Mouse (Mus musculus) hindbrain, embryonic 11.5 days (tissue): ENCODE results near the gene Kcnn3. TPM values are rescaled to one million over a fixed set of nuclear protein-coding genes. Genes with fewer than 3 reads are reported as not detected.

Source experiments
- ATAC-seq: fragments of 200-750 bp; cut with Nextera tagmentation; 2 replicates; pipeline ENCODE4 v1.8.0; 2017; ENCODE audit warnings: mild to moderate bottlenecking, moderate TSS enrichment, moderate library complexity; ENCODE audit not compliant: low FRiP score
- DNase-seq: peaks from one replicate; pipeline ENCODE4 v3.0.0-alpha.2; 2015; ENCODE audit warnings: low spot score
- H3K27ac ChIP-seq: fragments of 300-500 bp; sonication (generic); 2 replicates; pipeline ENCODE4 v1.5.1; 2014; ENCODE audit warnings: mild to moderate bottlenecking, low read depth, low read length
- H3K27me3 ChIP-seq: fragments of 300-500 bp; sonication (generic); 2 replicates; pipeline ENCODE4 v1.6.1; 2014; ENCODE audit warnings: mild to moderate bottlenecking, low read length, moderate library complexity, mixed read lengths; ENCODE audit not compliant: control insufficient read depth, insufficient read depth
- H3K36me3 ChIP-seq: fragments of 300-500 bp; sonication (generic); 2 replicates; pipeline ENCODE4 v1.6.1; 2014; ENCODE audit warnings: mild to moderate bottlenecking, low read length, moderate library complexity, mixed read lengths; ENCODE audit not compliant: control insufficient read depth, insufficient read depth
- H3K4me1 ChIP-seq: fragments of 300-500 bp; sonication (generic); replicated peaks from 2 replicates; pipeline ENCODE4 v1.6.1; 2014; ENCODE audit warnings: low read length, mixed read lengths; ENCODE audit not compliant: control insufficient read depth, insufficient read depth
- H3K4me2 ChIP-seq: fragments of 300-500 bp; sonication (generic); replicated peaks from 2 replicates; pipeline ENCODE4 v1.6.1; 2014; ENCODE audit warnings: mild to moderate bottlenecking, low read depth, low read length
- H3K4me3 ChIP-seq: fragments of 300-500 bp; sonication (generic); 2 replicates; pipeline ENCODE4 v1.5.1; 2014; ENCODE audit warnings: low read depth, low read length
- H3K9ac ChIP-seq: fragments of 300-500 bp; sonication (generic); 2 replicates; pipeline ENCODE4 v1.6.1; 2014; ENCODE audit warnings: low read depth, low read length
- H3K9me3 ChIP-seq: fragments of 300-500 bp; sonication (generic); 2 replicates; pipeline ENCODE4 v1.6.1; 2016; ENCODE audit warnings: low read length; ENCODE audit not compliant: control insufficient read depth
- WGBS: fragments of 180-500 bp; shearing (Covaris S2); extraction: QIAGEN DNeasy Blood & Tissue Kit; methylation state at CpG from one replicate; pipeline ENCODE4 v1.1.7; 2014; 5-methylcytosine and 5-hydroxymethylcytosine counted together
- polyA plus RNA-seq: library from polyadenylated mRNA; unstranded; fragments of >200 nt; fragmentation: Nextera tagmentation; extraction: Ambion mirVana; gene quantifications from 2 replicates; pipeline ENCODE4 v1.2.1, GENCODE M21; 2014

Kcnn3 gene
- polyA plus RNA-seq, 1 experiment from 2014 or later = 2.9 TPM

DNA sequence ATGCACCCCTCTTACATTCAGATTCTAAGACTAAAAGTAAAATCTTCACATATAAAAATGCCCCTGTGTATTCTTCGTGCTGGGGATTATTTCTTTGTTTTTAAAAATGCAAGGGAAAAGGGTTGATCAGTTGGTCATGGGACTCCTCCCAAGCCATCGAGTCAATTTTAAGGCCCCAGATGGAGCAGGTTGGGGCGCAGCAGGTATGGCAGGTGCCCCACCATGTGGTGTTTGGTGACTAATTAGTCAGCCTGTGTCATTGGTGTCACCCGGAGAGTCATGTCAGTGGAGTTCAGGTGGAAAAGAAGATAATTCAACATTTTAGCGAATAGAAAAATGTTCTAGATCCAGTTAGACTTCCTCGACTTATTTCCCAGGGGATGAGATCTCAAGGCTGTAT, 41.4 kb downstream of the Kcnn3 start:
- no peak for DNase-seq
- Histone ChIP-seq H3K27ac (no peak overlapping the region), H3K36me3 (no peaks in the 10 kb centered on the region), H3K9ac (no peak overlapping the region), H3K4me1 (no peaks in the 10 kb centered on the region), H3K9me3 (no peaks in the 10 kb centered on the region), H3K27me3 (no peaks in the 10 kb centered on the region), H3K4me2 (no peak overlapping the region), H3K4me3 (no peak overlapping the region)
- 89% methylated on average over 6 of the region's 6 CpGs for WGBS
- ATAC-seq = no peak

DNA sequence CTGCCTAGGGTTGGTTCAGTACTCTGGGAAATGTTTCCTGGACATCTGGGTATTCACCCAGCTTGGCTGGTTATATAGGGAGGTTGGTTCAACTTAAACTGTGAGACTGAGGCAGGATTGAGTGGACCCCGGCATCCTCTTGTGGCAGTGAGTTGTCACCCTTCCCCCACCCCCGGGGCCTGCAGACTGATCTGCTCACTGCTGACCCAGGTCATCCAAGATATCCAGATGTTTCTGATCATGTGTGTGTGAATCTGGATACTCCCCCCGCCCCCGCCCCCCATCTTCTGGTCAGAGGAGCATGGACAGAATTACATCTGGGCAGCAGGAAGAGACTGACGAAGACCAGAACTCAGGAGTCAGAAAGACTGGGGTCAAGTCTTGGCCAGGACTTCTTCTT, 45.4 kb downstream of the Kcnn3 start:
- DNase-seq (no peak), ATAC-seq (no peak)
- Histone ChIP-seq H3K9me3 (no peaks in the 10 kb centered on the region), H3K27me3 (no peaks in the 10 kb centered on the region), H3K4me1 (no peaks in the 10 kb centered on the region), H3K4me3 (no peak overlapping the region), H3K27ac (no peak overlapping the region), H3K36me3 (no peaks in the 10 kb centered on the region), H3K4me2 (no peak overlapping the region), H3K9ac (no peak overlapping the region)
- 77% methylated on average over 5 of the region's 5 CpGs for WGBS

DNA sequence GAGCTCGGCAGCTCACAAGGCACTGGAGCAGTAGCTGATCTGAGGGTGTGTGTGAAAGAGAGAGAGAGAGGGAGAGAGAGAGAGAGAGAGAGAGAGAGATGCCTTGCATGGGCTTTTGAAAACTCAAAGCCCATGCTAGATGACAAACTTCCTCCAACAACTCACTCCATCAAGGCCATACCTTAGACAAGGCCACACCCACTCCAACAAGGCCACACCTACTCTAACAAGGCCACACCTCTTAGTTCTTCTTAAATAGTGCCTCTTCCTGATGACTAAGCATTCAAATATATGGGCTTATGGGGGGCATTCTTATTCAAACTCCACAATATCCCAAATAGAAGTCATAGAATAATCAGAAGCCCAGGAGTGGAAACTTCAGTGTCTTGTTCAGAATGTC, 49.1 kb downstream of the Kcnn3 start:
- no peak overlapping the region for H3K9ac ChIP-seq
- no peaks in the 10 kb centered on the region for H3K4me1 ChIP-seq
- H3K27me3 ChIP-seq = no peaks in the 10 kb centered on the region
- 95% methylated on average over 1 of the region's 1 CpGs for WGBS
- no peak overlapping the region for H3K27ac ChIP-seq
- H3K4me3 ChIP-seq = no peak overlapping the region
- no peak for DNase-seq
- ATAC-seq = no peak
- H3K9me3 ChIP-seq = no peaks in the 10 kb centered on the region
- H3K36me3 ChIP-seq = no peaks in the 10 kb centered on the region
- no peak overlapping the region for H3K4me2 ChIP-seq

DNA sequence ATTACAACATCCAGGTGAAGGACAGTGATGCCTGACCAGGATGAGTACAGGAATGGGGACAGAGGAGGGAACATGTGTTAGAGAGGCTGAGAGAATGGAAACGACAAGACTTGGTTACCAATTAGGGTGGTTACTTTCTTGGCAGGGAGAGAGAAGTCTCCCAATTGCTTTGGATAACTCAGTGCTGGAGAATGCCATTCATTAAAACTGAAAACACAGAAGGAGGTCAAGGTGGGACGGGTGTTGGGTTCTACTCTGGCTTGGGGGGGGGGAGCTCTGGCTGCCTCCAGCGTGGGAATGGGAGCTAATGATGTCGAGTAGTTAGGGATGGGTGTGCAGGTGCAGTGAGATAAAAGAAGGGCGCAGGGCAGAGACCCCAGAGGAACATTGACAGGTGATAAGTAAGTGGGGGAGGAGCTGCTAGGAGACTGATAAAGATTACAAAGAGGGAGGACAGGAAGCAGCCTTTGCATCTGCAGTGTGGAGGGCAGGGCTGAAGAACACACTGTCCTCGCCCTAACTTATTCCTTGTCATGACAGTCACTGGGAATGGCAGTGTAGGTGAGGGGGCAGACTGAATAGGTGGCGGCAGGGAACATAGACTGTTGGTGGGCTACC, 49.9 kb downstream of the Kcnn3 start:
- ATAC-seq (no peak), DNase-seq (no peak)
- 57% methylated on average over 7 of the region's 7 CpGs for WGBS
- no peak overlapping the region for H3K4me2 ChIP-seq
- no peaks in the 10 kb centered on the region for H3K9me3 ChIP-seq
- H3K9ac ChIP-seq = no peak overlapping the region
- no peaks in the 10 kb centered on the region for H3K4me1 ChIP-seq
- no peak overlapping the region for H3K4me3 ChIP-seq
- no peak overlapping the region for H3K27ac ChIP-seq
- no peaks in the 10 kb centered on the region for H3K27me3 ChIP-seq
- no peaks in the 10 kb centered on the region for H3K36me3 ChIP-seq

DNA sequence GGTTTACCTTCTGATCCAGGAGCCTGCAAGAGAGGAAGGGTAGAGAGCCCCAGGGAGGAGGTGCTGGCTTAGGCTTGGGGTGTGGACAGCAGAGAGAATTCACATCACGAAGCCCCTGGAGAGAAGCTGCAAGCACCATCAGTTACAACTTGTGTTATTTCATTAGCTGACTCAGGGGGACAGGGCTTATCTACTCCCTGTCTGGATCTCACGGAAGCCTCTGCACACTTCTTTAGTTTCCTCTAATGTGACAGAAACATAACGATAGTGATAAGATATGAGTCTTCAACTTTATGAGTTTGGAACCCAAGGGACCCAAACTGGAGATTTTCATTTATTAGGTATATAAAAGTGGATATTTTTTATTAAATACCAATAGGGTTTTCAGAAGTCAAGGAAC, 50.4 kb downstream of the Kcnn3 start:
- H3K36me3 ChIP-seq = no peaks in the 10 kb centered on the region
- no peaks in the 10 kb centered on the region for H3K27me3 ChIP-seq
- H3K4me1 ChIP-seq = no peaks in the 10 kb centered on the region
- no peaks in the 10 kb centered on the region for H3K9me3 ChIP-seq
- no peak for DNase-seq
- no peak overlapping the region for H3K4me3 ChIP-seq
- no peak overlapping the region for H3K4me2 ChIP-seq
- H3K27ac ChIP-seq = no peak overlapping the region
- no peak overlapping the region for H3K9ac ChIP-seq
- WGBS = 65% methylated on average over 3 of the region's 3 CpGs
- no peak for ATAC-seq

DNA sequence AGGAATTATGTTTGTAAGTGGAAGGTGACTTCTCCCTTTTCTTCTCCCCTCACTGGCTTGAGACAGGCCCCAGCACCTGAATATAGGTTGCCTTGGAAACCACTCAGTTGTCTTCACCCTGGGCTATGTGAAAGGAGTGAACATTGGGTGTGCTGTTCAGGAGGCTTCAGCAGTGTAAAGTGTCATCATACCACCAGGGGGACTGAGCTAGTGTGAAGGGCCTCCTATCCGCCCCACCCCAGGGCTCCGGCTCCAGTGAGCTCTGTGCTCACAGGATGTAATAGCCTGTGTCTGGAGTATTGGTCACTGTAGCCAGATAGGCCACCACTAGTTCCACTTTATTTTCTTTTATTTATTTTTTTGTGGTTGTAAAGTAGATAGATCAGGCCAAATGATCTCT, 54.3 kb downstream of the Kcnn3 start:
- H3K4me3 ChIP-seq = no peak overlapping the region
- no peaks in the 10 kb centered on the region for H3K27me3 ChIP-seq
- no peaks in the 10 kb centered on the region for H3K36me3 ChIP-seq
- no peaks in the 10 kb centered on the region for H3K4me1 ChIP-seq
- no peaks in the 10 kb centered on the region for H3K9me3 ChIP-seq
- no peak overlapping the region for H3K9ac ChIP-seq
- H3K4me2 ChIP-seq = no peak overlapping the region
- H3K27ac ChIP-seq = no peak overlapping the region
- ATAC-seq (no peak), DNase-seq (peak; percentile 26)
- WGBS = 70% methylated on average over 2 of the region's 2 CpGs

DNA sequence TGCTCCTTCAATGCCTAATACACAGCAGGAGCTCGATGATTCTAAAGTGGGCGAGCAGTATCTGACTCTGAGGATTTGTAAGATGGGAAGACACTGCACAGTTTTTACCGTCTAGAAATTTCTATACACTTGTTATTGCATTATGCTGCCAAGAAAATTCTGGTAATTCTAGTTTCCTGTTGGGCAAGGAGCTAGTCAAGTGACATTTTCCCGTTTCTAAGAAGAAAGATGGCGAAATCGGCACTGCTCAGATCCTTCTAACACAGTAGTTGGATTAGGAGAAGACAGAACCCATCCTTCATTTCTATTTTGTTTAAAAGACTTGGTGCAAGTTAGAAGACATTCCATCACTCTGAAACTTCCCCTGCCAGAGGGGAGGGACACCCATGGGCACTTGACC, 56.4 kb downstream of the Kcnn3 start:
- H3K27ac ChIP-seq = no peak overlapping the region
- H3K4me1 ChIP-seq = no peaks in the 10 kb centered on the region
- H3K4me3 ChIP-seq = no peak overlapping the region
- WGBS = 95% methylated on average over 6 of the region's 6 CpGs
- H3K9ac ChIP-seq = no peak overlapping the region
- no peak for ATAC-seq
- H3K4me2 ChIP-seq = no peak overlapping the region
- DNase-seq = no peak
- H3K27me3 ChIP-seq = no peaks in the 10 kb centered on the region
- H3K36me3 ChIP-seq = no peaks in the 10 kb centered on the region
- no peaks in the 10 kb centered on the region for H3K9me3 ChIP-seq

DNA sequence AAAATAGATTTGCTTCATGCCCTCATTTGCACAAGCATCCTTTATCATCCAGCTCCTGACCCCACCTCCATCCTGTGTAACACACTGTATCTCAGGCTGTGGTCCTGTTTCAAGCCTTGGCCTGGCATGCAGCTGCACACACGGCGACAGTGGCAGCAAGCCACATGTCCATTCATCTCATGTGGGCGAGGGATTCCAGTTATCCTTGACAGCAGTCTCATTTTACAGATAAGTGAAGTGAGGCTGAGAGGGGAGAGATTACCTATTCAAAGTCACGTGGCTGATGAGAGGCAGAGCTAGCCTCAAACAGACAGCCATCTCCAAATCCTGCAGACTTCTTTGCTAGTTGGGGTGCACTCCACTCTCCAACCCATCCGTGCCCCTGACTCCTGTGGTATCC, 57.2 kb downstream of the Kcnn3 start:
- H3K9me3 ChIP-seq = no peaks in the 10 kb centered on the region
- H3K4me3 ChIP-seq = no peak overlapping the region
- DNase-seq (no peak), ATAC-seq (no peak)
- H3K27me3 ChIP-seq = no peaks in the 10 kb centered on the region
- H3K4me2 ChIP-seq = no peak overlapping the region
- no peaks in the 10 kb centered on the region for H3K36me3 ChIP-seq
- H3K27ac ChIP-seq = no peak overlapping the region
- H3K9ac ChIP-seq = no peak overlapping the region
- no peaks in the 10 kb centered on the region for H3K4me1 ChIP-seq
- WGBS = 91% methylated on average over 5 of the region's 5 CpGs

DNA sequence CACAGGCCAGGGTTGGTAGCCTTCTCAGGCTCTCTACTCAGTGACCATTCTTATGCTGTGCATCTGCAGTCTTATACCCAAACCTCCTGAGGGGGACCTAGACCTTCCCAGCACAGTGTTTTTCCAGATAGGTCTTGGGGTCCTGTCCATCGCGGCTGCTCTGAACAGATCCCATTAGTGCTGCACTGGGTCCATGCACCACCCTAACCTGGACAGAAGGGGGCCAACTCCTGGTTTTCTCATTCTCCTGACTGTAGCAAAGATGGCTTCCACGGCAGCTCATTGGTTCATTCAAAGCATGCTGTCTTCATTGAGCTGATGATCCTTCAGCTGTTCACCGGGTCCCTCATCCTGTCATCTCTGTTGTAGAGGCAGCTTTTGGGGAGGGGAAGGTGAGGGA, 58.1 kb downstream of the Kcnn3 start:
- no peaks in the 10 kb centered on the region for H3K27me3 ChIP-seq
- no peak for ATAC-seq
- H3K4me2 ChIP-seq = no peak overlapping the region
- H3K9ac ChIP-seq = no peak overlapping the region
- H3K9me3 ChIP-seq = no peaks in the 10 kb centered on the region
- H3K27ac ChIP-seq = no peak overlapping the region
- no peaks in the 10 kb centered on the region for H3K36me3 ChIP-seq
- H3K4me1 ChIP-seq = no peaks in the 10 kb centered on the region
- H3K4me3 ChIP-seq = no peak overlapping the region
- no peak for DNase-seq
- WGBS = 75% methylated on average over 4 of the region's 4 CpGs
